Mouse (Mus musculus) activated CD4-positive, CD25-positive, alpha-beta regulatory T cell, adult 4 months (primary cell): ENCODE results near the gene Dmwd. TPM values are rescaled to one million over a fixed set of nuclear protein-coding genes. Genes with fewer than 3 reads are reported as not detected.

Experiments
- polyA plus RNA-seq, 2 experiments: library from polyadenylated mRNA; unstranded; fragments of 100-300 nt; shearing (Covaris generic); gene quantifications; one replicate each; pipeline ENCODE4 v1.2.1; 2017

Gene Dmwd
- polyA plus RNA-seq, 2 experiments from 2014 or later = not detected

Other genes with a start within 250 kb of the Dmwd start
- gene Mill2, start 236.3 kb upstream of the Dmwd start, polyA plus RNA-seq = not detected
- 100 to 1,000 TPM; 275 to 290 TPM for gene Pglyrp1, start 204.9 kb upstream of the Dmwd start, polyA plus RNA-seq
- gene Ccdc61, start 165.8 kb upstream of the Dmwd start, polyA plus RNA-seq = 1 to 10 TPM; 5.3 to 9.2 TPM
- gene Nova2, start 150.3 kb upstream of the Dmwd start, polyA plus RNA-seq = not detected
- gene Nanos2, start 88.8 kb upstream of the Dmwd start, polyA plus RNA-seq = under 1 TPM in 1 of 2 experiments, not detected in 1; 0.31 TPM
- 1 to 10 TPM; 2.2 to 2.8 TPM for gene Mypop, start 85.0 kb upstream of the Dmwd start, polyA plus RNA-seq
- 1 to 10 TPM; 2.0 to 3.0 TPM for gene Irf2bp1, start 72.2 kb upstream of the Dmwd start, polyA plus RNA-seq
- under 1 TPM in 1 of 2 experiments, not detected in 1; 0.16 TPM for gene Foxa3, start 52.7 kb upstream of the Dmwd start, polyA plus RNA-seq
- 10 to 100 TPM in 1 of 2 experiments, 1 to 10 TPM in 1; 10.0 to 10.3 TPM for gene Sympk, start 51.9 kb upstream of the Dmwd start, polyA plus RNA-seq
- not detected for gene Rsph6a, start 21.5 kb upstream of the Dmwd start, polyA plus RNA-seq
- not detected for gene Dmpk, start 7.6 kb downstream of the Dmwd start, polyA plus RNA-seq
- gene Six5, start 18.4 kb downstream of the Dmwd start, polyA plus RNA-seq = under 1 TPM in 1 of 2 experiments, not detected in 1; 0.25 TPM
- not detected for gene Gm4969, start 42.1 kb downstream of the Dmwd start, polyA plus RNA-seq
- gene Fbxo46, start 43.6 kb downstream of the Dmwd start, polyA plus RNA-seq = 10 to 100 TPM; 17.1 to 17.7 TPM
- gene Qpctl, start 73.1 kb downstream of the Dmwd start, polyA plus RNA-seq = 10 to 100 TPM in 1 of 2 experiments, 1 to 10 TPM in 1; 8.9 to 11.6 TPM
- 10 to 100 TPM; 85.2 to 96.5 TPM for gene Snrpd2, start 73.5 kb downstream of the Dmwd start, polyA plus RNA-seq
- not detected for gene Gipr, start 89.9 kb downstream of the Dmwd start, polyA plus RNA-seq
- gene Eml2, start 100.2 kb downstream of the Dmwd start, polyA plus RNA-seq = 10 to 100 TPM in 1 of 2 experiments, 1 to 10 TPM in 1; 5.2 to 16.9 TPM
- gene Gpr4, start 136.3 kb downstream of the Dmwd start, polyA plus RNA-seq = under 1 TPM in 1 of 2 experiments, not detected in 1; 0.30 TPM
- gene Opa3, start 152.1 kb downstream of the Dmwd start, polyA plus RNA-seq = 10 to 100 TPM; 16.6 to 16.9 TPM
- gene Vasp, start 195.6 kb downstream of the Dmwd start, polyA plus RNA-seq = 100 to 1,000 TPM in 1 of 2 experiments, 10 to 100 TPM in 1; 96.0 to 113 TPM
- gene Ppm1n, start 203.8 kb downstream of the Dmwd start, polyA plus RNA-seq = 1 to 10 TPM; 1.1 to 1.2 TPM
- gene Rtn2, start 206.4 kb downstream of the Dmwd start, polyA plus RNA-seq = not detected
- 1 to 10 TPM in 1 of 2 experiments, under 1 TPM in 1; 0.79 to 1.1 TPM for gene Fosb, start 233.8 kb downstream of the Dmwd start, polyA plus RNA-seq